Mouse (Mus musculus) bone marrow macrophage, adult 2 months (primary cell): Measurements from ENCODE around the gene Psmc3ip. TPM values are rescaled to one million over a fixed set of nuclear protein-coding genes. Genes with fewer than 3 reads are reported as not detected.

Experiments
- H3K27ac ChIP-seq: 2 replicates; pipeline ENCODE4 v1.5.1; 2012; ENCODE audit warnings: low read depth, low read length; ENCODE audit not compliant: insufficient read depth
- H3K4me1 ChIP-seq: 2 replicates; pipeline ENCODE4 v1.6.1; 2012; ENCODE audit warnings: low read length; ENCODE audit not compliant: control insufficient read depth, insufficient read depth
- H3K4me3 ChIP-seq: 2 replicates; pipeline ENCODE4 v1.5.1; 2012; ENCODE audit warnings: mild to moderate bottlenecking, low read length, moderate library complexity; ENCODE audit not compliant: insufficient read depth
- CTCF ChIP-seq: IDR thresholded peaks from 2 replicates; pipeline ENCODE4 v1.5.1; 2012; ENCODE audit warnings: low read depth, mild to moderate bottlenecking, low read length, moderate library complexity
- POLR2A ChIP-seq: IDR thresholded peaks from 2 replicates; pipeline ENCODE4 v1.6.1; 2012; ENCODE audit warnings: mild to moderate bottlenecking, low read depth, low read length, borderline replicate concordance
- polyA plus RNA-seq: library from polyadenylated mRNA; stranded (reverse); fragments of >200 nt; gene quantifications from 2 replicates; pipeline ENCODE4 v1.2.4, GENCODE M21; 2012; ENCODE audit not compliant: missing spikeins, insufficient read depth, insufficient read length

The Psmc3ip gene
- polyA plus RNA-seq = 4.1 and 4.8 TPM in 2 replicates

- peaks cover 6% of the 10 kb centered on the region; the same call in 1 of the 2 replicates for H3K4me1 ChIP-seq
- TF ChIP-seq CTCF (peak; percentile 94), POLR2A (no peak)
- H3K4me3 ChIP-seq = peak within 1 kb of the TSS; percentile 96
- peak within 1 kb of the TSS; percentile 93 for H3K27ac ChIP-seq
Observed at GRCm38 (mm10) chr11:101095314-101096024, at the start of gene Psmc3ip. Gene Psmc3ip (minus strand): TSS chr11:101095436.

DNA sequence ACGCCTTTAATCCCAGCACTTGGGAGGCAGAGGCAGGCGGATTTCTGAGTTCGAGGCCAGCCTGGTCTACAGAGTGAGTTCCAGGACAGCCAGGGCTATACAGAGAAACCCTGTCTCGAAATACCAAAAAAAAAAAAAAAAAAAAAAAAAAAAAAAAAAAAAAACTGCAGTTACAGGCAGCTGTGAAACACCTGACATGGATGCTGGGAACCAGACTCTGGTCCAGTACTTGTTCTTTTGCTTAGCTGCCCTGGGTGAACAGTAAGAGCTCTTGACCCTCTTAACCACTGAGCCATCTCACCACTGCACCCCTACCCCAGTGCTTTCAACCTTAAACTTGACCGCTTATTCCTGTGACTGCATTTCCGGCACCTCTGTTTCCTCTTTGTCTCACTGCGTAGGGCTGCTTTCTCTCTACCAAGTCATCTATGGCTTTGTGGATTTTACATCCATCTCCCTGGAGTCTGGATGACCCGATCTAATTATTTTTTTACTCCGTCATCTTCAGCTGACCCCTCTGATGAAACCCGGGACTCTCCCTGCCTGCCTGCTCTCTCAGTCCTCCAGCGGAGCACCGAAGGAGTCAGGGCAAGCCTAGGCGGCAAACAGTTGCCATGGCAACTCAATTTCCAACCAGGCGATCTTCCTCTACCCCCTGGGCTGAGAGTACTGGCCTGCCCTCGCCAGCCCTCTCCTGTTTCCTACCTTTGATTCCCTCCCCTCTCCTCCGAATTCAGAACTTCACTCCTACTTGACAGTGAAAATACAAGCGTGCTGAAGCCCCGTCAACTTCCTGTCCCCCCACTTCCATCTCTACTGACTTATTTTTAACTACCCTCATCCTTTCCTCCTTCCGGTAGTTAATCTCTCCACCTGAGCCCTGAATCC, 48.3 kb upstream of the Psmc3ip start:
- TF ChIP-seq POLR2A (no peak), CTCF (no peak)
- Histone ChIP-seq H3K4me1 (peaks cover 6% of the 10 kb centered on the region; the same call in 1 of the 2 replicates), H3K27ac (peak overlapping the region; percentile 11)

GRCm38 (mm10) chr11:101142215-101142967, 47.2 kb upstream of the Psmc3ip start:
- TF ChIP-seq POLR2A (no peak), CTCF (no peak)
- Histone ChIP-seq H3K4me1 (peaks cover 6% of the 10 kb centered on the region; the same call in 1 of the 2 replicates), H3K27ac (no peak overlapping the region), H3K4me3 (no peak overlapping the region)

More for the DNA sequence above, 48.3 kb upstream of the Psmc3ip start:
- peak overlapping the region; percentile 51 for H3K4me3 ChIP-seq

DNA sequence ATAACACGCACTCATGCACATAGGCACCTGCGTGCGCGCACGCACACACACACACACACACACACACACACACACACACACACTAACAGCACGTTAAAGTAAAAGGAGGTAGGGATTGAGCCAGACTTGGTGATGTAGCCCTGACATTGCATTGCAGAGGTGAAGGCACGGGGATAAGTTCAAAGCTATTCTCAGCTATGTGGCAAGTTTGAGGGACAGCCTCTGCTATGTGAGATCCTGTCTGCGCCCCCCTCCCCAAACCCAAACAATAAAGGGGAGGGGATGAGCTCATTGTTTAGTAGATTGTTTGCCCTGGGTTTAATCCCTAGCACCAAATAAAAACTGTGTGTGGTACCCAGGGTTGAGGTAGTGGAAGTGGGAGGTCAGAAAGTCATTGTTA, 45.9 kb upstream of the Psmc3ip start:
- peaks cover 6% of the 10 kb centered on the region; the same call in 1 of the 2 replicates for H3K4me1 ChIP-seq
- TF ChIP-seq POLR2A (no peak), CTCF (no peak)
- H3K27ac ChIP-seq = no peak overlapping the region
- no peak overlapping the region for H3K4me3 ChIP-seq

DNA sequence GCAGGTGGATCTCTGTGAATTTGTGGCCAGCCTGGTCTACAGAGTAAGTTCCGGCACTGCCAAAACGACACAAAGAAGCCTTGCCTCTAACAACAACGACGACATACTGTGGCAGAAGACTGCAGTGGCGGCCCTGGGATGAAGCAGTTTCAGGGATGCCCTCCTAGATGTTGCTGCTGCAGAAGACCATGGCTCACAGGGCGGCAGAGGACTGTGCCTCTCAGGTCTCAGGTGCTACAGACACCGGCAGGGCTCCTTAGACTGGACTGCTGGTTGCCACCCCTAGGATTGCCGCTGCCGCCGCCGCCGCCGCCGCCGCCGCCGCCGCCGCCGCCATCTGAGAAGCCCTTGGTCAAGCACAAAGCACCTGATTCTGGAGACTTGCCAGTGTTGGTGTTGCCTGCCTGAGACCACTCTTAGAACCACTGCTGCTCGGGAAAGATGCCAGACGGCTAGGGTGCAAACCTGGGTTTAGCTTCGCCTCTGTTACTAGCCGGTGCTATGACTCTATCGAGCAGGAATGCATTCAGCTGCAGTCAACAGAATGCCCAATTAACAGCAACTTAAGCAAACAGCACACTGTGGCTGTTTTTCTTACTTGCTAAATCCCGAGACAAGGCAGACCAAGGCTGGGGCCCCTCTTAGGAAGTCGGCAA, 45.1 kb upstream of the Psmc3ip start:
- no peak overlapping the region for H3K4me3 ChIP-seq
- TF ChIP-seq CTCF (no peak), POLR2A (no peak)
- H3K27ac ChIP-seq = no peak overlapping the region
- peaks cover 6% of the 10 kb centered on the region; the same call in 1 of the 2 replicates for H3K4me1 ChIP-seq

- Histone ChIP-seq H3K27ac (no peak overlapping the region), H3K4me1 (peaks cover 3% of the 10 kb centered on the region), H3K4me3 (no peak overlapping the region)
- TF ChIP-seq POLR2A = no peak
- TF ChIP-seq CTCF = no peak
Observed at GRCm38 (mm10) chr11:101138536-101139181, 43.4 kb upstream of the Psmc3ip start.

GRCm38 (mm10) chr11:101137000-101137399, 41.8 kb upstream of the Psmc3ip start:
- H3K4me3 ChIP-seq = no peak overlapping the region
- H3K4me1 ChIP-seq = peaks cover 3% of the 10 kb centered on the region
- TF ChIP-seq CTCF (no peak), POLR2A (no peak)
- no peak overlapping the region for H3K27ac ChIP-seq

GRCm38 (mm10) chr11:101134217-101134865, 39.1 kb upstream of the Psmc3ip start:
- peaks cover 16% of the 10 kb centered on the region for H3K4me1 ChIP-seq
- no peak overlapping the region for H3K4me3 ChIP-seq
- no peak for TF ChIP-seq POLR2A
- H3K27ac ChIP-seq = no peak overlapping the region
